Mouse (Mus musculus) spleen, postnatal 4 days (tissue): Measurements from ENCODE around the gene Ulk4.

Source experiments
- DNase-seq, 2 experiments: peaks; one replicate each; pipeline ENCODE4 v3.0.0; 2022; ENCODE audit warnings: low spot score in 2 of 2

The Ulk4 gene

GRCm38 (mm10) chr9:121020360-121020759 lies 256.6 kb downstream of the Ulk4 start:
- DNase-seq = no peak

GRCm38 (mm10) chr9:121019932-121020331 lies 257.1 kb downstream of the Ulk4 start:
- DNase-seq = no peak

GRCm38 (mm10) chr9:121018524-121019315 lies 258.3 kb downstream of the Ulk4 start:
- no peak for DNase-seq

- no peak for DNase-seq
Observed at GRCm38 (mm10) chr9:121015810-121016502, 261.0 kb downstream of the Ulk4 start.

- DNase-seq = peak in 1 of 2 experiments; percentile 18
Observed at GRCm38 (mm10) chr9:121011540-121011939, 265.5 kb downstream of the Ulk4 start.

- DNase-seq = no peak
Observed at GRCm38 (mm10) chr9:121010544-121010943, 266.5 kb downstream of the Ulk4 start.

GRCm38 (mm10) chr9:121005961-121006360 lies 271.0 kb downstream of the Ulk4 start:
- DNase-seq = no peak

GRCm38 (mm10) chr9:121001681-121002540 lies 275.1 kb downstream of the Ulk4 start:
- no peak for DNase-seq

- DNase-seq = no peak
Observed at GRCm38 (mm10) chr9:121000641-121001320, 276.2 kb downstream of the Ulk4 start.

- DNase-seq = no peak
Observed at GRCm38 (mm10) chr9:120998696-120999095, 278.3 kb downstream of the Ulk4 start.

GRCm38 (mm10) chr9:120994223-120995155 lies 282.5 kb downstream of the Ulk4 start:
- DNase-seq = no peak

GRCm38 (mm10) chr9:120993004-120993403 lies 284.0 kb downstream of the Ulk4 start:
- no peak for DNase-seq

GRCm38 (mm10) chr9:120991801-120992200 lies 285.2 kb downstream of the Ulk4 start:
- DNase-seq = no peak

- DNase-seq = no peak
Observed at GRCm38 (mm10) chr9:120989806-120990700, 286.9 kb downstream of the Ulk4 start.

- no peak for DNase-seq
Observed at GRCm38 (mm10) chr9:120988088-120988487, 288.9 kb downstream of the Ulk4 start.

- no peak for DNase-seq
Observed at GRCm38 (mm10) chr9:120986994-120987393, 290.0 kb downstream of the Ulk4 start.

GRCm38 (mm10) chr9:120986255-120986654 lies 290.7 kb downstream of the Ulk4 start:
- no peak for DNase-seq

- no peak for DNase-seq
Observed at GRCm38 (mm10) chr9:120985524-120985923, 291.5 kb downstream of the Ulk4 start.

GRCm38 (mm10) chr9:120985009-120985408 lies 292.0 kb downstream of the Ulk4 start:
- DNase-seq = no peak
